Comparison of ENCODE assay signal across 9 mouse cellular contexts in genomic region chr5:121477680-121478079, GRCm38 (mm10). TPM values are rescaled to one million over a fixed set of nuclear protein-coding genes. Genes with fewer than 3 reads are reported as not detected.
A peak's percentile ranks its signal among the peaks of the same experiment; 100 is the strongest.
DNase-seq lines count a peak whose midpoint lies in the region; ATAC-seq and TF ChIP-seq lines count a peak whose summit lies in the region.
"Had no signal": no experiment of that assay in that cellular context is flagged by ENCODE, and none has a peak within 500 bp of the region (broad histone marks: within the 10 kb centered on the region; RNA-seq: fewer than 3 reads in every experiment).

No protein-coding gene starts in this region.

- H3K9me3 ChIP-seq in hindbrain, embryonic 16.5 days (ENCODE audit: control insufficient read depth, low read length) = no peaks in the 10 kb centered on the region

- intact Hi-C loops in heart, postnatal 25 days (cut with DNase I) = loop anchor here (2.0 to 5.0 kb wide), 2 partner anchors 27 to 35 kb away; partner anchors contain the start of gene Tmem116

- ATAC-seq in hindbrain, embryonic 16.5 days = no peak

- H3K4me2 ChIP-seq in hindbrain, embryonic 16.5 days (ENCODE audit: low read length) = no peak overlapping the region

- H3K9ac ChIP-seq in hindbrain, embryonic 16.5 days (ENCODE audit: low read depth, low read length) = no peak overlapping the region

- 32% methylated on average over 3 of the region's 3 CpGs for WGBS in hindbrain, embryonic 16.5 days

- no peak overlapping the region for H3K4me3 ChIP-seq in hindbrain, embryonic 16.5 days (ENCODE audit: low read length)

- DNase-seq in heart, adult 8-10 months (ENCODE audit: low spot score) = peak; percentile 59
- DNase-seq in heart, postnatal 25 days (ENCODE audit: low spot score) = no peak
- DNase-seq in right cerebral cortex, adult 18-20 months = peak; percentile 25
- no peak for DNase-seq in right cerebral cortex, postnatal 4 days
- peak; percentile 82 for DNase-seq in brain, embryonic 14.5 days (ENCODE audit: low read depth)
- DNase-seq in induced T-regulatory cell, adult 2 months (ENCODE audit: low read depth) = peak; percentile 86
- peak; percentile 78 for DNase-seq in retina, postnatal 1 day

- no peaks in the 10 kb centered on the region for H3K36me3 ChIP-seq in hindbrain, embryonic 16.5 days (ENCODE audit: control insufficient read depth, insufficient read depth, low read length)

- H3K4me1 ChIP-seq in hindbrain, embryonic 16.5 days (ENCODE audit: control insufficient read depth, insufficient read depth, low read depth, low read length) = no peaks in the 10 kb centered on the region

- no peak overlapping the region for H3K27ac ChIP-seq in hindbrain, embryonic 16.5 days (ENCODE audit: low read depth, low read length)

- H3K27me3 ChIP-seq in hindbrain, embryonic 16.5 days (replicated peaks; ENCODE audit: control insufficient read depth, insufficient read depth, low read length) = no peaks in the 10 kb centered on the region

- TF ChIP-seq POLR2A in brain, embryonic 14.5 days (IDR thresholded peaks at IDR 0.05; ENCODE audit: borderline replicate concordance, extremely low read depth, insufficient read depth, insufficient read length, poor library complexity, severe bottlenecking) = no peak

- TF ChIP-seq CTCF in brain, embryonic 14.5 days (IDR thresholded peaks at IDR 0.05; ENCODE audit: borderline replicate concordance, extremely low read depth, insufficient read depth, insufficient read length) = 0 out of 2 replicates have a peak, but pooled peaks have one; percentile 9

RNA-seq across cellular contexts. Expression of gene Erp29, which starts 25.4 kb away (rescaled TPM):
- 10 to 100 TPM; 62.1 to 66.1 (median 64.4) TPM for total RNA-seq in heart, adult 8-10 months (2022)
- 10 to 100 TPM; 83.2 to 84.7 TPM for total RNA-seq in heart, postnatal 25 days (2021)
- polyA plus RNA-seq in brain, embryonic 14.5 days (2012; rRNA removed) = 110 and 121 TPM in 2 replicates
- polyA plus RNA-seq in hindbrain, embryonic 16.5 days (2015; fragmentation: Nextera tagmentation; extraction: Ambion mirVana) = 199 and 211 TPM in 2 replicates

RNA-seq across cellular contexts. Expression of gene Adam1b, which starts 25.6 kb away (rescaled TPM):
- total RNA-seq in heart, adult 8-10 months (2022) = not detected
- total RNA-seq in heart, postnatal 25 days (2021) = not detected
- not detected in 2 replicates for polyA plus RNA-seq in brain, embryonic 14.5 days (2012; rRNA removed)
- 0.07 TPM in 1 of 2 replicates, not detected in the other for polyA plus RNA-seq in hindbrain, embryonic 16.5 days (2015; fragmentation: Nextera tagmentation; extraction: Ambion mirVana)
- total RNA-seq: left cerebral cortex, postnatal 10 days had no signal

RNA-seq across cellular contexts. Expression of gene Tmem116, which starts 26.0 kb away (rescaled TPM):
- total RNA-seq in heart, adult 8-10 months (2022) = 10 to 100 TPM; 12.6 to 15.1 (median 13.4) TPM
- 10 to 100 TPM in 1 of 2 experiments, 1 to 10 TPM in 1; 8.2 to 10.1 TPM for total RNA-seq in heart, postnatal 25 days (2021)
- 1.8 TPM in 2 replicates for polyA plus RNA-seq in brain, embryonic 14.5 days (2012; rRNA removed)
- 1.9 and 2.3 TPM in 2 replicates for polyA plus RNA-seq in hindbrain, embryonic 16.5 days (2015; fragmentation: Nextera tagmentation; extraction: Ambion mirVana)

Comparison
In these comparisons a context has a peak if more than half of its experiments do, and no peak if none do; other contexts are left out.
1. DNase-seq: peak in heart, adult 8-10 months (single experiment), right cerebral cortex, adult 18-20 months (single experiment), brain, embryonic 14.5 days (single experiment), induced T-regulatory cell, adult 2 months (single experiment) and retina, postnatal 1 day (single experiment); none in heart, postnatal 25 days (single experiment) and right cerebral cortex, postnatal 4 days (single experiment).